Mouse (Mus musculus) cerebellum, postnatal 36 days (tissue): Measurements from ENCODE around the gene Gm11757.
"Not testable (repeated sequence)": the region's sequence is repeated elsewhere in the genome, so short reads cannot be mapped to it uniquely, and the experiment has no call there.

Experiments used
- DNase-seq, 2 experiments: peaks; one replicate each; pipeline ENCODE4 v3.0.0; 2021 to 2022; ENCODE audit warnings: mixed read lengths in 2 of 2

Gm11757 gene

GRCm38 (mm10) chr4:73891012-73891411, at the start of gene Gm11757:
Gm11757 (minus strand) TSS chr4:73891112.
- DNase-seq, result not testable (repeated sequence)

GRCm38 (mm10) chr4:73920660-73921059, 29.7 kb upstream of the Gm11757 start, which contains the start of gene Gm11756:
Gm11756 (minus strand) TSS chr4:73920760.
- DNase-seq, result not testable (repeated sequence)

GRCm38 (mm10) chr4:73905853-73906252, 14.9 kb upstream of the Gm11757 start, which contains the start of gene Gm13871:
Gm13871 (minus strand) TSS chr4:73905953.
- not testable (repeated sequence) for DNase-seq

GRCm38 (mm10) chr4:73876166-73876565, 14.7 kb downstream of the Gm11757 start, which contains the start of gene Gm11758:
Gm11758 (minus strand) TSS chr4:73876266.
- not testable (repeated sequence) for DNase-seq
